Mouse (Mus musculus) T-helper 1 cell (primary cell): ENCODE results near the gene Spp1.

Source experiments
- in situ Hi-C: fragments of 300-600 bp; cut with MboI, MseI; formaldehyde crosslinking; loops from one replicate; pipeline ENCODE4 v1.15.1; 2025; ENCODE audit warnings: high pct_unique_total_duplicates

Gene Spp1

DNA sequence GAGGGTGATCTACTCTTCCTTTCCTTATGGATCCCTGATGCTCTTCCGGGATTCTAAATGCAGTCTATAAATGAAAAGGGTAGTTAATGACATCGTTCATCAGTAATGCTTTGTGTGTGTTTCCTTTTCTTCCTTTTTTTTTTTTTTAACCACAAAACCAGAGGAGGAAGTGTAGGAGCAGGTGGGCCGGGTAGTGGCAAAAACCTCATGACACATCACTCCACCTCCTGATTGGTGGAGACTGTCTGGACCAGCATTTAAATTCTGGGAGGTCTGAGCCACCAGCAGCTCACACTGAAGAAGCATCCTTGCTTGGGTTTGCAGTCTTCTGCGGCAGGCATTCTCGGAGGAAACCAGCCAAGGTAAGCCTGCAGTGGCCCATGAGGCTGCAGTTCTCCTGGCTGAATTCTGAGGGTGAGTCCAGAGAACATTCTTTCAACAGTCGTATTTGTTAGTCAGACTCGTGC is at the start of gene Spp1:
Spp1 (plus strand) TSS at position 284 of the 467 bp plus-strand sequence.
- in situ Hi-C loops: no loop called here

DNA sequence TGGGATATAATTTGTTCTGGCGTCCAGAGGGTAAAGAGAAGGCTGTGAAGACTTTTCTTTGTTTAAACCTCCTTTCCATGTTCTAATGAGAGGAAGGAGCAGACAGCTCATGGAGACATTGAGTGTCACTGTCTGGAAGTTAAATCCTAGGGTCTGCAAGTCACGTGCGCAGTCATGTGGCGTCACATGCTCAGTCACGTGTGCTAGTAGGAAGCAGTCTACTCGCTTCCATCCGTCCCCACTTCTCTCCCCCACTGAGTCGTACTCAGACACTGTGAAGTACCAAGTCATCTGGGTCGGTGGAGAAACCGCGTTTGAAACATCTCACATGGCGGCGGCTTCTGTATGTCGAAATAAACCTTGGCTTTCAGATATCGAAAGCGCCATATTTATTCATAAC is 49.4 kb upstream of the Spp1 start:
- in situ Hi-C loops: no loop called here

- in situ Hi-C loops: no loop called here
Measured at GRCm38 (mm10) chr5:104386908-104387307, 48.0 kb upstream of the Spp1 start.

GRCm38 (mm10) chr5:104390962-104391361 is 44.0 kb upstream of the Spp1 start:
- in situ Hi-C loops: no loop called here

GRCm38 (mm10) chr5:104392784-104393183 is 42.1 kb upstream of the Spp1 start:
- in situ Hi-C loops: no loop called here

DNA sequence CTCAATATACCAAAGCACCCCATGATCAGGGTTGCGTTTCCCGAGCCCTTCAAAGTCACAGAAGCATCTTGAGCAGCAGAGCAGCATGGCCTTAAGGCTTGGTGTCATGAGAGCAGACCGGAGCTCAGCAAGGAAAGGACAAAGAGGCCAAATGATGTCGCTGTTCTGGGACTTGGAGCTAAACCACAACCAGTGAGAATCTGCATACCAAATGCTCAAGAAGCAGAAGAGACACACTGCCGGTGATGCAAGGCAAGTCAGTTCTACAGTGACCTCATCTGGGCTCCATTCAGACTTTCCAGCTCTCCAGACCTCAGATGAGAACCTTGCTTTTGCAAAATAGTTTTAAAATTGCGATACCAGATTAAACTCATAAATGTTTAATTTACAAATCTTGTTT is 38.6 kb upstream of the Spp1 start:
- in situ Hi-C loops: no loop called here

DNA sequence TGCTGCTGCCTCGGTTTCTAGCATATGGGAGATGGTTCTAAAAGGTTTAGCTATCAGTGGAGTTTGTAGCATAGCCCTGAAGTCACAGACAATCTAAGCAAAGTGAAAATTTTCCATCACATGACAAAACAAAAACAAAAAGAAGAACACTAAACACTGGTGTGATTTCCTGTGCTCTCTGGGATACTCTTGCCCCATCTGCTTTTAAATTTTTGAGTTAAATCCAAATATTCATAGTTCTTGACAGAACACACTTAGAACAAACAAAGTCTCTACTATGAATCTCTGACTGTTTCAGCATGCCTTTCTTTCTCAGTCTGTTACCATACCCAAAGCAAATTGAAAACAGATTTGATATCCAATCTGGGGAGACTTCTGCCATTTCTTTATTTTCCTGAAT is 36.9 kb upstream of the Spp1 start:
- in situ Hi-C loops: no loop called here

GRCm38 (mm10) chr5:104399291-104399950 is 35.5 kb upstream of the Spp1 start:
- in situ Hi-C loops: no loop called here

- in situ Hi-C loops: no loop called here
Measured at GRCm38 (mm10) chr5:104399970-104400369, 34.9 kb upstream of the Spp1 start.

DNA sequence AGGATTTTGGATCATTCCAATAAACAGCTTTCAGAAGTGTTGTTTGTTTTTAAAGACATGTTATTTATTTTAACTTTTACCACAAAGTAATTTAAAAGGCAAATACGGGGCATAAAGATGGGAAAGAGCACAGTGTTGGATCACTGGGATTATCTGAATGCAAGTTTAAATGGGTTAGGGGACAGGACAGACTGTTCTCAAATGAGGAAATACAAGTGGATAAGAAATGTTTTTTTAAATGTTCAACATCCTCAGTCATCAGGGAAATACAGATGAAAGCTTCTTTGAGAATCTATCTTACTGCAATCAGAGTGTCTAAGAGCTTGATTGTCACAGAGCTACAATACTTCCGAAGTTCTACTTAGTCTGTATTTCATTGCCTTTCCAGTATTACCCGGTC is 32.3 kb upstream of the Spp1 start:
- in situ Hi-C loops: no loop called here

DNA sequence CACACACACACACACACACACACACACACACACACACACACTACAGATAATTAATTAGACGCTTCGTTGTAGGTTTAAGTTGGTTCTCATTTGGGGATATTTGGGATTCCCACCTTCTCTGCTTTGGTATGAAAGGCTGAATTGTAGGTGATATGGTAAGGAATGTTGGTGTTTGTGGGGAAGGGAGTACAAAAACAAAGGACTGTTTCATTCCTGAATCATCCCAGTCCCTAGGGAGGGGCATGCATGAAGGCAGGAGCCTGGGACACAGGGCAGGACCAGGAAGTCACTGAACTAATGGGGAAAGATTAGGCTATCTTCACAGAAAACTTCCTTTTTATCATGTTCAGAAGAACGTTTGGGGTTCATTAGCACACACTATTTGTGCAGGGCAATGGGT is 31.6 kb upstream of the Spp1 start:
- in situ Hi-C loops: no loop called here

GRCm38 (mm10) chr5:104404551-104404950 is 30.4 kb upstream of the Spp1 start:
- in situ Hi-C loops: no loop called here

- in situ Hi-C loops: no loop called here
Measured at GRCm38 (mm10) chr5:104405051-104405450, 29.9 kb upstream of the Spp1 start.

GRCm38 (mm10) chr5:104406756-104407155 is 28.2 kb upstream of the Spp1 start:
- in situ Hi-C loops: no loop called here

DNA sequence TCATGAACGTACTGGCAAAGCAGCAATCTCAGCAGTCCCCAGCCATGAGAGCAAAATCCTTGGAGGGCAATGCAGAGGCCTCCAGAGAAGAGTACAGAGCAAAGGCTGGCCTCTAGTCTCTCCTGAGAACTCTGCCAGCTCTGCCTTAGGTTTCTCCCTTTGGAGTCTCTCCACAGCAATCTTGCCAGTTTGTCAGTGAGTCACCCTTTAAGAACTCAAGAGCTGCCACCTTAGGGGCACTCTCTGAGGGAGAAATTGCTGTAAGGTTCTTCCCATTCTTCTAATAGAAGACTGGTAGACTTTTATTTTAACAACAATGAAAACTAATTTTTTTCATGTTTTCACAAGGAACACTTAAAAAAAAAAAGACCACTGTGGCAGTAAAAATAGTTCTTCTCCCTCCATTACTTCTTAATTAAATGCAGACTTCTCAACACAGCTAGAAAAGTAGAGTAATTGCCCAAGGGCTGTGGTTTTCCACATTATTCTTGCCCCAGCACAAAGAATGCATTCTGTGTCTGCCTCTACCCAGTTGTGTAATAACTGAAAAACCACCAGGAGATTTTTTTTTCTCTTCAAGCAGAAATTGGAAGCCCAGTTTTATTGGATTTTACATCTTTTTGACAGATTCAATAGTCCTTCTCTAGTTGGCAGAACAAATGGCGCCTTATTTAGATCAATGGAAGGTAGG is 27.2 kb upstream of the Spp1 start:
- in situ Hi-C loops: no loop called here

GRCm38 (mm10) chr5:104408549-104408948 is 26.4 kb upstream of the Spp1 start:
- in situ Hi-C loops: no loop called here

GRCm38 (mm10) chr5:104415999-104416398 is 18.9 kb upstream of the Spp1 start:
- in situ Hi-C loops: no loop called here

DNA sequence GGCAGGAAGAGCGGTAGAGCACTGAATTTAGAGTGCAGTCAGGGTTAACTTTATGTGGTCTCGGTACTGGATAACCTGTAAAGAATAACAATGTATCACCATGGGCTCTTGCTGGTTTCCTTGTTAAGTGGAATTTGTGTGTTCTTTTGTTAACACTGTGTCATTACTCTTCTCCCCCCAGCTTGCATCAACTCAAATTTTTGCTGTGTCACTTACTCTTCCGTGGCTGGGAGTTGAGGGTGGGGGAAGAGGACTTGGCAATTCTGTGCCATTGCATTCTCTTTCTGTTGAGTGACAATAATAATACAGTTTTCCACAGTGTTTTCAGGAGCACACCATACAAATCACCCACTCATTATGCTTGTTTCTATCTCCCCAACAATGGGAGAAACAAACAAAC is 17.9 kb upstream of the Spp1 start:
- in situ Hi-C loops: no loop called here

DNA sequence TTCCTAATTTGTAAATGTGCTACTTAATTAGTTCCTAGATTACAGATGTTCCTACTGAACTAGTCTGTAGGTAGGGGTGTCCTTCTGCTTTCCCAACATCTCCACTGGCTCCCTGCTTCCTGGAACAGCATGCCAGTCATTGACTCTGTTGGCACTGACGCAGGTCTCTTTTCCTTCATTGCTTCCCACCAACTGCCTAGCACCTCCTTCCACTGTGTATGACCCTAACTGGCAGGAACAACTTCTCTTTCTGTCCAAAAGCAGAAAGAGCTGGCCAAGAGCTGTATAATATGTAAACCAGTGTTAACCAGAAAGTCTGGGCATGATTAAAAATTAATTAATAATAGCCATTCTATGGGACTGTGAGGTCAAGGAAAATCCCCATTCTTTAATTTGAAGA is 17.2 kb upstream of the Spp1 start:
- in situ Hi-C loops: no loop called here

- in situ Hi-C loops: no loop called here
Measured at GRCm38 (mm10) chr5:104422039-104422438, 12.9 kb upstream of the Spp1 start.

GRCm38 (mm10) chr5:104423861-104424260 is 11.1 kb upstream of the Spp1 start:
- in situ Hi-C loops: no loop called here

- in situ Hi-C loops: no loop called here
Measured at GRCm38 (mm10) chr5:104425949-104426348, 9.0 kb upstream of the Spp1 start.

DNA sequence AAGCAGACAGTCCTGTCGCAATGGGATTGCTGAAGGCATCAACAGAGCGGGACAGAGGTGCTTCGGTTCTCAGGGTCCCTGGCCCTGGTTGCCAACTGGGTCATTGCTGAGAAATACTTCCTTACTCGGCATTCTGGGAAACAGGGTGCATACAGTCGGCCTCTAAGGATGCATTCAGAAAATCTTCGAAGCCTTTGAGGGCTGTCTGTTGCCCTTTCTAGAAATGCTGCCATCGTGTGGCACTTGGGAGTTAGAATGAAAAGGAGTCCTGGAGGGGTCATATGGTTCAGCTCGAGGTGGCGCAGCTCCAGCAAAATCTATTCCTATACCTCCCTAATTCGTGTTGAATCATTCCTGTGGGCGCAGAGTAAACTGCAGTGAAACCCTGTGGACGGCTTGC is 2.0 kb upstream of the Spp1 start:
- in situ Hi-C loops: no loop called here
